Mouse (Mus musculus): Measurements from ENCODE around the gene Kcnh1.

Gene Kcnh1

GRCm38 (mm10) chr1:192268878-192269277 is 78.3 kb downstream of the Kcnh1 start:
- no peak for DNase-seq (ENCODE audit: low spot score)

- DNase-seq (ENCODE audit: low spot score), result no peak
These were observed 79.3 kb downstream of the Kcnh1 start for GRCm38 (mm10) chr1:192269911-192270310.

GRCm38 (mm10) chr1:192277801-192278385 is 87.3 kb downstream of the Kcnh1 start:
- DNase-seq (ENCODE audit: low spot score), result no peak

- no peak for DNase-seq (ENCODE audit: low spot score)
These were observed 93.8 kb downstream of the Kcnh1 start for GRCm38 (mm10) chr1:192284340-192284739.

- DNase-seq (ENCODE audit: low spot score), result no peak
These were observed 94.4 kb downstream of the Kcnh1 start for GRCm38 (mm10) chr1:192284950-192285349.

- DNase-seq (ENCODE audit: low spot score), result no peak
These were observed 97.9 kb downstream of the Kcnh1 start for GRCm38 (mm10) chr1:192288456-192288855.

GRCm38 (mm10) chr1:192291286-192291685 is 100.7 kb downstream of the Kcnh1 start:
- no peak for DNase-seq (ENCODE audit: low spot score)

- no peak for DNase-seq (ENCODE audit: low spot score)
These were observed 102.8 kb downstream of the Kcnh1 start for GRCm38 (mm10) chr1:192293391-192293790.

- DNase-seq (ENCODE audit: low spot score), result no peak
These were observed 103.3 kb downstream of the Kcnh1 start for GRCm38 (mm10) chr1:192293921-192294320.

GRCm38 (mm10) chr1:192295243-192295860 is 104.8 kb downstream of the Kcnh1 start:
- DNase-seq (ENCODE audit: low spot score), result no peak

GRCm38 (mm10) chr1:192295902-192296301 is 105.3 kb downstream of the Kcnh1 start:
- DNase-seq (ENCODE audit: low spot score), result no peak

- DNase-seq (ENCODE audit: low spot score), result no peak
These were observed 107.0 kb downstream of the Kcnh1 start for GRCm38 (mm10) chr1:192297481-192298128.

GRCm38 (mm10) chr1:192300417-192300816 is 109.8 kb downstream of the Kcnh1 start:
- DNase-seq (ENCODE audit: low spot score), result no peak

- no peak for DNase-seq (ENCODE audit: low spot score)
These were observed 113.0 kb downstream of the Kcnh1 start for GRCm38 (mm10) chr1:192303615-192304014.

- DNase-seq (ENCODE audit: low spot score), result no peak
These were observed 114.6 kb downstream of the Kcnh1 start for GRCm38 (mm10) chr1:192305155-192305554.

GRCm38 (mm10) chr1:192307055-192307454 is 116.5 kb downstream of the Kcnh1 start:
- no peak for DNase-seq (ENCODE audit: low spot score)

- DNase-seq (ENCODE audit: low spot score), result no peak
These were observed 120.7 kb downstream of the Kcnh1 start for GRCm38 (mm10) chr1:192311298-192311697.

- DNase-seq (ENCODE audit: low spot score), result no peak
These were observed 121.4 kb downstream of the Kcnh1 start for GRCm38 (mm10) chr1:192311851-192312438.

GRCm38 (mm10) chr1:192312446-192312845 is 121.9 kb downstream of the Kcnh1 start:
- DNase-seq (ENCODE audit: low spot score), result no peak

GRCm38 (mm10) chr1:192312998-192313397 is 122.4 kb downstream of the Kcnh1 start:
- DNase-seq (ENCODE audit: low spot score), result no peak

- DNase-seq (ENCODE audit: low spot score), result no peak
These were observed 123.0 kb downstream of the Kcnh1 start for GRCm38 (mm10) chr1:192313571-192313972.

- no peak for DNase-seq (ENCODE audit: low spot score)
These were observed 123.5 kb downstream of the Kcnh1 start for GRCm38 (mm10) chr1:192314044-192314443.

All from urinary bladder, postnatal 10 days (tissue).